Mouse (Mus musculus) liver, embryonic 13.5 days (tissue): Measurements from ENCODE around the gene Lrrc4c. TPM values are rescaled to one million over a fixed set of nuclear protein-coding genes. Genes with fewer than 3 reads are reported as not detected.

Experiments used
- ATAC-seq: fragments of 200-750 bp; cut with Nextera tagmentation; 2 replicates; pipeline ENCODE4 v1.8.0; 2017; ENCODE audit warnings: low read depth, mild to moderate bottlenecking, moderate number of reproducible peaks, moderate library complexity
- DNase-seq: peaks from one replicate; pipeline ENCODE4 v3.0.0; 2022
- H3K27ac ChIP-seq: fragments of 300-500 bp; sonication (generic); 2 replicates; pipeline ENCODE4 v1.5.1; 2015; ENCODE audit warnings: moderate library complexity, mild to moderate bottlenecking, inconsistent platforms
- H3K27me3 ChIP-seq: fragments of 300-500 bp; sonication (generic); 2 replicates; pipeline ENCODE4 v1.6.1; 2015; ENCODE audit warnings: mild to moderate bottlenecking, inconsistent platforms
- H3K36me3 ChIP-seq: fragments of 300-500 bp; sonication (generic); 2 replicates; pipeline ENCODE4 v1.6.1; 2015; ENCODE audit warnings: mild to moderate bottlenecking, inconsistent platforms
- H3K4me1 ChIP-seq: fragments of 300-500 bp; sonication (generic); replicated peaks from 2 replicates; pipeline ENCODE4 v1.6.1; 2015; ENCODE audit warnings: inconsistent platforms
- H3K4me2 ChIP-seq: fragments of 300-500 bp; sonication (generic); 2 replicates; pipeline ENCODE4 v1.6.1; 2015; ENCODE audit warnings: inconsistent platforms, mild to moderate bottlenecking, moderate library complexity
- H3K4me3 ChIP-seq: fragments of 300-500 bp; sonication (generic); replicated peaks from 2 replicates; pipeline ENCODE4 v1.5.1; 2015; ENCODE audit warnings: mild to moderate bottlenecking, inconsistent platforms
- H3K9ac ChIP-seq: fragments of 300-500 bp; sonication (generic); 2 replicates; pipeline ENCODE4 v1.6.1; 2015; ENCODE audit warnings: mild to moderate bottlenecking, inconsistent platforms
- H3K9me3 ChIP-seq: fragments of 300-500 bp; sonication (generic); replicated peaks from 2 replicates; pipeline ENCODE4 v1.6.1; 2016; ENCODE audit warnings: inconsistent platforms
- WGBS: fragments of 180-500 bp; shearing (Covaris S2); methylation state at CpG from one replicate; pipeline ENCODE4 v1.1.7; 2015; ENCODE audit not compliant: insufficient replicate concordance; 5-methylcytosine and 5-hydroxymethylcytosine counted together
- polyA plus RNA-seq: library from polyadenylated mRNA; unstranded; fragments of >200 nt; fragmentation: Nextera tagmentation; extraction: Ambion mirVana; gene quantifications from 2 replicates; pipeline ENCODE4 v1.2.1, GENCODE M21; 2015

Lrrc4c gene
- polyA plus RNA-seq, 1 experiment from 2014 or later = 0.13 TPM

GRCm38 (mm10) chr2:96401186-96401811, 83.3 kb downstream of the Lrrc4c start:
- H3K9me3 ChIP-seq = no peaks in the 10 kb centered on the region
- H3K4me2 ChIP-seq = no peak overlapping the region
- ATAC-seq (no peak), DNase-seq (no peak)
- no peaks in the 10 kb centered on the region for H3K36me3 ChIP-seq
- 63% methylated on average over 1 of the region's 1 CpGs for WGBS
- H3K4me1 ChIP-seq = no peaks in the 10 kb centered on the region
- no peaks in the 10 kb centered on the region for H3K27me3 ChIP-seq
- H3K4me3 ChIP-seq = no peak overlapping the region
- no peak overlapping the region for H3K27ac ChIP-seq
- H3K9ac ChIP-seq = no peak overlapping the region

GRCm38 (mm10) chr2:96402514-96402913, 84.5 kb downstream of the Lrrc4c start:
- DNase-seq (no peak), ATAC-seq (no peak)
- Histone ChIP-seq H3K9ac (no peak overlapping the region), H3K36me3 (no peaks in the 10 kb centered on the region), H3K4me3 (no peak overlapping the region), H3K4me1 (no peaks in the 10 kb centered on the region), H3K27ac (no peak overlapping the region), H3K4me2 (no peak overlapping the region), H3K9me3 (no peaks in the 10 kb centered on the region), H3K27me3 (no peaks in the 10 kb centered on the region)
- 56% methylated on average over 2 of the region's 2 CpGs for WGBS

- no peak overlapping the region for H3K4me2 ChIP-seq
- no peak for DNase-seq
- H3K27ac ChIP-seq = no peak overlapping the region
- no peak overlapping the region for H3K4me3 ChIP-seq
- no peak overlapping the region for H3K9ac ChIP-seq
- no peaks in the 10 kb centered on the region for H3K36me3 ChIP-seq
- no peak for ATAC-seq
- no peaks in the 10 kb centered on the region for H3K27me3 ChIP-seq
- 57% methylated on average over 8 of the region's 8 CpGs for WGBS
- no peaks in the 10 kb centered on the region for H3K9me3 ChIP-seq
- no peaks in the 10 kb centered on the region for H3K4me1 ChIP-seq
These were observed 88.9 kb downstream of the Lrrc4c start for GRCm38 (mm10) chr2:96406856-96407255.

GRCm38 (mm10) chr2:96411182-96411581, 93.2 kb downstream of the Lrrc4c start:
- no peaks in the 10 kb centered on the region for H3K36me3 ChIP-seq
- H3K4me1 ChIP-seq = no peaks in the 10 kb centered on the region
- no peak overlapping the region for H3K9ac ChIP-seq
- no peak overlapping the region for H3K4me2 ChIP-seq
- H3K27me3 ChIP-seq = no peaks in the 10 kb centered on the region
- 69% methylated on average over 1 of the region's 1 CpGs for WGBS
- no peak overlapping the region for H3K27ac ChIP-seq
- no peaks in the 10 kb centered on the region for H3K9me3 ChIP-seq
- no peak for DNase-seq
- no peak overlapping the region for H3K4me3 ChIP-seq
- ATAC-seq = no peak

GRCm38 (mm10) chr2:96461566-96461965, 143.6 kb downstream of the Lrrc4c start:
- no peak for ATAC-seq
- Histone ChIP-seq H3K9me3 (no peaks in the 10 kb centered on the region), H3K27me3 (no peaks in the 10 kb centered on the region), H3K36me3 (no peaks in the 10 kb centered on the region), H3K27ac (no peak overlapping the region), H3K4me3 (no peak overlapping the region), H3K4me2 (no peak overlapping the region), H3K9ac (no peak overlapping the region), H3K4me1 (no peaks in the 10 kb centered on the region)
- DNase-seq = no peak

- ATAC-seq (no peak), DNase-seq (no peak)
- Histone ChIP-seq H3K4me2 (no peak overlapping the region), H3K9me3 (no peaks in the 10 kb centered on the region), H3K27me3 (no peaks in the 10 kb centered on the region), H3K36me3 (no peaks in the 10 kb centered on the region), H3K4me1 (no peaks in the 10 kb centered on the region), H3K9ac (no peak overlapping the region), H3K4me3 (no peak overlapping the region), H3K27ac (no peak overlapping the region)
- WGBS = 56% methylated on average over 6 of the region's 6 CpGs
These were observed 157.7 kb downstream of the Lrrc4c start for GRCm38 (mm10) chr2:96475674-96476073.

GRCm38 (mm10) chr2:96499116-96499882, 181.3 kb downstream of the Lrrc4c start:
- no peak for ATAC-seq
- no peak overlapping the region for H3K9ac ChIP-seq

GRCm38 (mm10) chr2:96504140-96504539, 186.2 kb downstream of the Lrrc4c start:
- WGBS = 68% methylated on average over 6 of the region's 6 CpGs
- Histone ChIP-seq H3K27me3 (no peaks in the 10 kb centered on the region), H3K4me1 (no peaks in the 10 kb centered on the region), H3K36me3 (no peaks in the 10 kb centered on the region), H3K9me3 (no peaks in the 10 kb centered on the region), H3K9ac (no peak overlapping the region), H3K4me2 (no peak overlapping the region), H3K4me3 (no peak overlapping the region), H3K27ac (no peak overlapping the region)
- DNase-seq (no peak), ATAC-seq (no peak)

More at GRCm38 (mm10) chr2:96499116-96499882, 181.3 kb downstream of the Lrrc4c start:
- 71% methylated on average over 3 of the region's 3 CpGs for WGBS
- H3K9me3 ChIP-seq = no peaks in the 10 kb centered on the region
- no peaks in the 10 kb centered on the region for H3K36me3 ChIP-seq
- no peak overlapping the region for H3K4me2 ChIP-seq
- H3K27me3 ChIP-seq = no peaks in the 10 kb centered on the region
- H3K27ac ChIP-seq = no peak overlapping the region
- no peaks in the 10 kb centered on the region for H3K4me1 ChIP-seq
- DNase-seq = no peak
- H3K4me3 ChIP-seq = no peak overlapping the region

GRCm38 (mm10) chr2:96505641-96506040, 187.7 kb downstream of the Lrrc4c start:
- DNase-seq (no peak), ATAC-seq (no peak)
- Histone ChIP-seq H3K27ac (no peak overlapping the region), H3K36me3 (no peaks in the 10 kb centered on the region), H3K9me3 (no peaks in the 10 kb centered on the region), H3K4me1 (no peaks in the 10 kb centered on the region), H3K27me3 (no peaks in the 10 kb centered on the region), H3K4me2 (no peak overlapping the region), H3K9ac (no peak overlapping the region), H3K4me3 (no peak overlapping the region)
- WGBS = 45% methylated on average over 1 of the region's 1 CpGs

- 29% methylated on average over 1 of the region's 1 CpGs for WGBS
- H3K4me1 ChIP-seq = no peaks in the 10 kb centered on the region
These were observed 191.0 kb downstream of the Lrrc4c start for GRCm38 (mm10) chr2:96508991-96509390.

GRCm38 (mm10) chr2:96537469-96537868, 219.5 kb downstream of the Lrrc4c start:
- Histone ChIP-seq H3K27ac (no peak overlapping the region), H3K4me1 (no peaks in the 10 kb centered on the region), H3K36me3 (no peaks in the 10 kb centered on the region), H3K9ac (no peak overlapping the region), H3K4me3 (no peak overlapping the region), H3K27me3 (no peaks in the 10 kb centered on the region), H3K9me3 (no peaks in the 10 kb centered on the region), H3K4me2 (no peak overlapping the region)
- DNase-seq = no peak
- ATAC-seq = no peak
- 50% methylated on average over 3 of the region's 3 CpGs for WGBS

More at GRCm38 (mm10) chr2:96508991-96509390, 191.0 kb downstream of the Lrrc4c start:
- no peak overlapping the region for H3K4me3 ChIP-seq
- no peak overlapping the region for H3K4me2 ChIP-seq
- ATAC-seq (no peak), DNase-seq (no peak)
- no peak overlapping the region for H3K27ac ChIP-seq
- no peaks in the 10 kb centered on the region for H3K27me3 ChIP-seq
- H3K36me3 ChIP-seq = no peaks in the 10 kb centered on the region
- no peaks in the 10 kb centered on the region for H3K9me3 ChIP-seq
- no peak overlapping the region for H3K9ac ChIP-seq

- no peak for DNase-seq
- H3K9ac ChIP-seq = no peak overlapping the region
- no peaks in the 10 kb centered on the region for H3K27me3 ChIP-seq
- WGBS = 68% methylated on average over 1 of the region's 1 CpGs
- ATAC-seq = no peak
- H3K4me2 ChIP-seq = no peak overlapping the region
- H3K4me1 ChIP-seq = no peaks in the 10 kb centered on the region
- H3K9me3 ChIP-seq = no peaks in the 10 kb centered on the region
- no peaks in the 10 kb centered on the region for H3K36me3 ChIP-seq
- no peak overlapping the region for H3K4me3 ChIP-seq
- H3K27ac ChIP-seq = no peak overlapping the region
These were observed 229.2 kb downstream of the Lrrc4c start for GRCm38 (mm10) chr2:96547171-96547570.
